Mouse (Mus musculus) spleen, postnatal 4 days (tissue): ENCODE measurements at regions not wholly inside any gene's neighbourhood (a gene's known extent, or its start where the extent isn't known, plus 50 kb on each side); places are given as distances from the start of the nearest gene placed in this dataset.

Experiments
- DNase-seq, 2 experiments: peaks; one replicate each; pipeline ENCODE4 v3.0.0; 2022; ENCODE audit warnings: low spot score in 2 of 2

DNA sequence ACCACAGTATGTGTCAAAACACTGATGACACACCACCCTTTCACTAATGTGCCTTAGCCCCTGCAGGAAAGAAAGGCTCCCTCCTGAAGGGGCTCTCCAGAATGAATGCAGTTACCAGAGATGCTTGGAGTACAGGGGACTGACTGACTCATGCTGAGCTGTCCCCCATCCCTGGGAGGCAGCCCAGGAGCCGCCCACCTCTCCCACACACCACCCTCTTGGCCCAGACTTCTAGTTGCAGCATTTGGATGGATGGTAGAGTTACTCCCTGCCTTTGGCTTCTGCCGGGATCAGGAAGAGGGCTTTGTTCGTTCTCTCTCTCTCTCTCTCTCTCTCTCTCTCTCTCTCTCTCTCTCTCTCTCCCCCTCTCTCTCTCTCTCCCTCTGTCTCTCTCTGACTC, 53.4 kb upstream of the Jun start:
- DNase-seq: no peak

DNA sequence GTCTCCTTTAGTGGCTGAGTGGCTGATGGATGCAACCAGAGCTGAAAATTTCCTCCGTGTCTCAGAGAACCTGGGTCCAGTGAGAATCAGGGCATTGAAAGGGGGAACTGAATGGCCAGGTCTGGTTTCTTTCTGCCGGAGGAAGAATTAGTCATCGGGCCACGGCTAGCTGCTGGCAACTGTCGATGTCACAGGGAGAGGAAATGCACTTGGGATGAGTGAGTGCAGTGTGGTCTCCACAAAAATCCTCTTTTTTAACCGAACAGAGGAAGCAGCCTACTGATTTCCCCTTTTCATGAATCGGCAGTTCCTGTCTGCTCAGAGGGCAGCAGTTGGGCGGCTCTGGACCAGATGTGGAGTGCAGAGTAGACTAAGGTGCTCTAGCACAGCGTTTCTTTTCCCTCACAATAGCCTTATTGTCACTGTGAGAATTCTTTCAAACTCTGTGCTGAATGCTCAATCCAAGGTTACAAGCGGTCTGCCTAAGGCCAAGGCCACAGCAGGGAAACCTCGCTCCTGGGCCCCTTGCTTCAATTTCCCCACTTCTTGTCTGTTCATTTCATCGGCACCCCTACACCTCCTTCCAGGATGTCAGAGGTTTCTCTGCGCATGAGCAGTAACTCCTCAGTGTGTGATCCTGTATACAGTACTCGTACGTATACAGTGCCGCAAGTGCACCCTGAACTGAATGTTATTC, 54.1 kb upstream of the Jun start:
- no peak for DNase-seq

DNA sequence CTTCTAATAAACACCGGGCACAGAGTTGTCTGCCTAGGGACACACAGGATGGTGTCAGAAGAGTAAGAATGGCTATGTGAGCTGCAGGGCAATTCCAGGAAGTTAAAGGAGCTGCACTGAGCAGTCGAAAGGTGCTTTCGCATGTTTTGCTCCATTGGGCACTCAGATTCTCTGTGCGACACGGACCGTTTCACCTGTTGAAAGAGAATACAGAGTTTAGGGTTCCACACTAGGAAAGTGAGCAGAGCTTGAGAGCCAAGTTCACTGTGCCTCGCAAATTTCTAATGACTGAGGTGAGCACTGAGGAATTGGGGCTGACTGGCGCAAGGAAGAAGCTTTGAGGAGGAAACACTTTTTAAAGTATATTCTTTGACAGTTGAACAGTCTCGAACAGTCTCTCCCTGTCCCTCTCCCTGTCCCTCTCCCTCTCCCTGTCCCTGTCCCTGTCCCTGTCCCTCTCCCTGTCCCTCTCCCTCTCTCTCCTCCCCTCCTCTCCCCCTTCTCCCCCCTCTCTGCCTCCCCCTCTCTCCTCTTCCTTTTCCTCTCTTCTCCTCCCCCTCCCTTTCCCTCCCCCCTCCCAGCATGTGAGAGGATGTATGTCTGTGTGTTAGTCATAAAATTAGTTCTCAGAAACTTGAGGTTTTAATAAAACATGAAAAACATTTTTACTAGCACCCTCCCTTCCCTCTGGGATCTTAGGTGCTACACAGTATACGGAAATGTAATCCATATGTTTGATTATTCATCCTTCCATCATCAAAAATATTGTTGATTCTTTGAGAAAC, 55.1 kb upstream of the Jun start:
- no peak for DNase-seq

GRCm38 (mm10) chr4:95108811-95109210, 56.8 kb upstream of the Jun start:
- no peak for DNase-seq

DNA sequence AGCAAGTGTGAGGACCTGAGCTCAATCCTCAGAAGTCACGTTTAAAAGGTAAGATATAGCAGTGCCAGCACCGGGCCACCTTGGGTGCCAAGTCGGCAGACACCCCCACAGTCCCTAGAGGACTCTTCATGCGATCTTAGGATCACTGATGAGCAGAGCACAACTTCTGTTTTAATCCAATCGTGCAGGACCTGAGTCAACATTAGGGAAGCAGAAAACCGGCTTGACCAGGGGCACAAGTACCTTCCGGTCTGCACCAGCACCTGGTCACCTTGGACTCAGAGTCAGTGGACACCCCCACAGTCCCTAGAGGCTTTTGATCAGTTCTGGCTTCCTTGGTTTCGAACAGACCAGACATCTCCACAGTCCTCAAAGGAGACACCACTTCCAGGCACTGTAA, 58.8 kb upstream of the Jun start:
- no peak for DNase-seq

GRCm38 (mm10) chr4:95117158-95117681, 65.2 kb upstream of the Jun start:
- no peak for DNase-seq

DNA sequence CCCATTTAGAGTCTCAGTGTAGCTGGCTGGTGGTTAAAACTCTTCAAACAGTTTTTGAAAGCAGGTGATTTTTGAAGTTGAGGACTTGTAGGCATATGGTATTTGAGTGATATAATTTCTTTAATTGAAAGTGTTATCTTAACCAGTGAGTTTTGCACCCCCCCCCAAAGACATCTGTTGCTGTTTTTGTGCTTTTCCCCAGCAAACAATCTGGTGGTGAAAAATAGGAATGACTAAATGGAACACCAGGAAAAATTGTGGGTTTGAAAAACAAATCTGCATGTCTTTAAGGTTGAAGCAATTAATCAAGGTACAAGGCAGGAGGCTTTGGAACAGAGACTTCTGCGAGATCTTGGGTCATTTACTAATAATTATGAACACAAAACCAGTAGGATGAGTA, 68.9 kb upstream of the Jun start:
- no peak for DNase-seq

DNA sequence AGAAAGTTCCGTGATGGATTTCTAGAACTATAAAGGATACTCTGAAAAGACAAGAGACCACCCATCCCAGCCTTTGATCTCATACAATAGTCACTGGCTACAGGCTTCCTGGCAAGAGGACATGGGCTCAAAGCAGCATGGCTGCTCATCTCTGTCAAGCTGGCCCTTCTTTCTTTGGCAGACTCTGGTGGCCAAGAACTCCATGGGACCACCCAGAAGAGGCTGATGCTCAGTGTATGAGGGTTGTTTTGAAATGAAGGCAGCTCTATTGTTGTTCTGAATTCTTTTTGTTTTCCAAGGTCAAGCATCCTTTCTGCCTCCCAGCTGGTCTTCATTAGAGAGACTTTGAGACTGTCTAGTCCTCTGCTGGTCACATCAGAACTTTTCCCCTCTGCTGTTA, 73.3 kb upstream of the Jun start:
- no peak for DNase-seq

GRCm38 (mm10) chr4:95127970-95128369, 75.9 kb upstream of the Jun start:
- DNase-seq: no peak

DNA sequence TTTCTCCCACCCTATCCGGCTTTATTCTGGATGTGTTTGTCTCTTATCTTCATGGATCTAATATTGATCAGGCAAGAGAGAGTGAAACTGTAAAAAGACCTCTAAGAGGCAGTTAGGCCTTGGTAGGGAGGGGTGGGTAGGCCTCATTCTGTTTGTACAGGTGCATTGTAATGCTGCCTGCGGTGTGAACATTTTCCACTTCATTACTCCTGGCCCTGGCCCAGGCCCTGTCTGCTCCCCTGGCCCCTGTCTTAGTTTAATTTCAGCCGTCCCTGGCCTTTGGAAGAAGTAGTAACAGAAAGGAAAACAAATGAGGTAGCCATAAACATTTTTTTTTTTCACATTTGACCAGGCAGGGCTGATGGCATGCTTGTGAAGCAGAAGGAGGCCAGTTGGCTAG, 81.8 kb upstream of the Jun start:
- DNase-seq: no peak

DNA sequence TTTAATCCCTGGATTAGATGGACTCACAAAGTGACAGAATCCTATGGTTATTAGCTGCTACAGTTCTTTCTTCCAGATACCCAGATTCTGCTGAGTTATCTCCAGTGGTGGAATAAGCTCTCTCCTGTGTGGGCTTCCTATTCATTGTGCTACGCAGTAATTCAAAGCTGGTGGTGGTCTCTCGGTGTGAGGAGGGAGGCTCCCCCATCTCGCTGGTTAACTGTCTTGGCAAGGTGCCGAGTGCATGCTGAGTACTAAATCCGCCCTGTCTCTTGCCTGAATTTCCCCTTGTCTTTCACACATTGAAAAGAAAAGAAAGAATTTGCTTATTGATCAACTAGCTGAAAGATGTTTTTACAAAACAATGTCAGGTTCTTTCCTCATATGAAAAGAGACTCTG, 82.6 kb upstream of the Jun start:
- no peak for DNase-seq

DNA sequence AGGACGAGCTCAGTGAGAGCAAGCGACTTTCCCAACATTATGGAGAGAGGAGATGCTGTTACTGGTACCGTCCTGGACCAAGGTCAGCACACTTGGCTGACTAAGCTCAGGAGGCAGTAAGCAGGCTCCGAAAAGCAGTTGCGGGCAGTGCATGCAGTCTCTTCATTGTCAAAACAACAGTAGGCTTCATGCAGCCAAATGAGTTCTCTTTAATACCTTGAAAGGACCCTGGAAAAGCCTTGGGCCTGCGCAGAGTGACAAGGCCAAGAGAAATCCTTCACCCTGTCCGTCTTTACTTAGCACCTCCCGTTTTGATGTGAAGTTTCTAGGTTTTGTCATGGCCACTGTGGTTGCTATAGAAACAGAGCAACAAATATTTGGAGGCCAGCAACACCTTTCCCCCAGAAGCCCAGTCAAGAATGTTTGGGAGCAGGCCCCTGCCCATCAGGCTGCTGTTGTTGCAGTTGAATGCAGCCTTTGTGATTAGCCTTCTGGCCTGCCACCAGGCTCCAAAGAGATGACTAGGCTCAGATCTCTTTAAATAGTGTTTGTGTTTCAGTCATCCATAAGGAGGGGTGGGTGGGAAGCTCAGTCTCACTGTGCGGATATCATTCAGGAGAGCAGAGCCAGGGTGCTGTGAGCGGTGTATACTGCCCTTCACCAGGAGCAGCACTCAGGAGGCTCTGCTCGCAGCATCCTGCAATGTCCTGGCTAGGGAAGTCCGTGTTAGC, 85.6 kb upstream of the Jun start:
- DNase-seq: no peak

GRCm38 (mm10) chr4:95138676-95139075, 86.7 kb upstream of the Jun start:
- no peak for DNase-seq

GRCm38 (mm10) chr4:95141253-95141652, 89.2 kb upstream of the Jun start:
- DNase-seq: no peak

GRCm38 (mm10) chr4:95143130-95143529, 91.1 kb upstream of the Jun start:
- DNase-seq: no peak

DNA sequence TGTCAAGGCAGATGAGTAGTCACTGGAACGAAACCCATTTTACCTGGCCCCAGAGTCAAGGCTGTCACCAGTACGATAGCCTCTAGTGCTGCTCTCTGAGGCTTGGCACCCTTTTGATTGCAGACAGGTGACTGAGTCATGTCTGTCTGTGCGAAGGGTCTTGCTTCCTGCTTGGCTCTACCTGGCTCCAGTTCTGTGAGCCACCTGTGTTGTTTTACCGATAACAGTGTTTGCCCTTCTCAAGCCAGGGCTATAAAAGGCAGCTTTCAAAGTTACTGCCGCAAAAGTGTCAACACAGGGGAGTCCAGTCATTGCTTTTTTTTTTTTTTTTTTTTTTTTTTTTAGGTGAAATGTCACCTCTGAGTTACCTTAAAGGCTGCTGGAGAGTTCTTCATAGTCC, 91.6 kb upstream of the Jun start:
- DNase-seq: no peak

DNA sequence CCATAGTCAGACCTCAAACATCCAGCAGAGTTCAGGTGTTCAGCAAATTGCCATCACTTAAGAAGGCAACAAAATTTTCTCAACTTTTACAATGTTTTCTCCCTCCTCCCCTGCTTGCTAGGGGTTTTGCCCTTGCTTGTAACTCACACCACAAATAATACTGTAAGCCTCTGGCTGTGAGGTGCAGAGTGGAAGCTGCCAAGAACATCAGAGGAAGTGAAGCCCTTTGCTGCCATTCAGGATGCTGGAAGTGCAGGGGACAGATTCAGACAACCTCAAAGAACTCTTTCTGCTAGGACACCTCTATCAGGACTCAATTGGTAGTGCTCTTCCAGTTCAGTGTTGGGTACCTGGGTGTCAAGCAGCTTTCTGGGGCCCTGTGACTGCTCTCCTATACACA, 92.4 kb upstream of the Jun start:
- DNase-seq: no peak

DNA sequence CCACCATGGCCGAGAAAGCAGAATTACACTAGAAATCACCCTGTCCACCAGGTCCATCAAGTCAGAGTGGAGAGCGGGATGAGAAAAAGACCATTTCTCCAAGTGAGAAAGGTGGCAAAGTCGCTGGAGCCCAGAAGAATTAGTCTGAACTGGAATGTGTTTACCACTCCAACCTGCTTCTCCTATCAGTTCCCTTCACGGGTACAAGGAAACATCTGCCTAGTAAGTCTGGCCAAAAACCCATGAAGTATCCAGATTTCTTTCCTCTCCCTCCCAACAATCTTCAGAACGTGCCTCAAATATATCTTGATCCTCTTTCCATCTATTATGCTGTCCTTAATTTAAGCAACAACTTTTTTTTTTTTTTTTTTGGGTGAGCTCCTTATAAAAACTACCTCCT, 94.2 kb upstream of the Jun start:
- no peak for DNase-seq

GRCm38 (mm10) chr4:95148665-95149064, 96.6 kb upstream of the Jun start:
- no peak for DNase-seq

DNA sequence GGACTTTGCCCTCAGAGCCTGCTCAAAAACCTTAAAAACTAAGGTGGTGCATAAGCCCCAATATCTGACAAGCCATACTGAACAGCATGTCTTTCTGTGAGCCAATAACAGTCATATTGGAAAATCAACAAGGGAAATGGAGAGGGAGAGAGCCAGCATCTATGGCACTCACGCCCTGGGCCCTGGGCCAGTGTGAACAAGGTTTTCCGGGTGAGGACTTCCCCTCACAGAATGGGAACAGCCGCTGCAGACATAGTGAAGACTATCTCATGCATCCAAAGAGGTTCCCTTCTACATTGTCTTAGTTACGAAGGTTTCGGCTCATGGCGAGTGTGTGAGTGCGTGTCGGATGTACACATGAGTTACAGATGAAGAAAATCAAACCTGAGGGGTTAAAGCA, 99.7 kb upstream of the Jun start:
- no peak for DNase-seq

DNA sequence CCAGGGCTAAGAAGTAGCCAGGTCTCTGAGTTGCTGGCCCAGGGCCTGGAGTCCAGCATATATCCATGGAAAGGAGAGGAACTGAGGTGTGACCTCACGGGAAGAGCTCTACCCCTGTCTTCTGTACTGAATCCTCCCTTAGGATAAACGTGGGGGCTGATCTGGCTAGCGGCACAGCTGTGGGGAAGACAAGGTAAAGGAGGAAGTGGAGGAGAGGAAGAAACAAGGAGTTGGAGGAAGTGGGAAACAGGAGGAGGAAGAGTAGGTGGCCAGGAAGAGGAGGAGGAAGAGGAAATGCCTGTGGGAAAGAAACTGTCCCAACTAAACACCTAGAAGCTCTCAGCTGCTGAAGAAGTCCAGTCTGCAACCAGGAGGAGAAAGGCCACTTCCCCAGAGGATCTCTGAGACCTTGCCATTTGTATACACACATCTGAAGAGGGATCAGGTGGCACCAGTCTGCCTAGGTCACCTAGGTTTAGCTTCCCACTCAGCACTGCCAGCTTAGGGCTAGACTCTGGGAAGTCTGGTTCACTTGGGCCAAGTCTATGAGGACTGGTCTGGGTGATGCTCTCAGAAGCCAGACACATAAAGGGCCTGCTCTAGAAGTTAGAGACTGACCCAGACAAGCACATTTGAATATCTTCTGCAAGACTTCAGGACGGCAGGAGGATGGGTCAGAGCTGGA, 100.6 kb upstream of the Jun start:
- DNase-seq: no peak

GRCm38 (mm10) chr4:95153737-95154287, 101.8 kb upstream of the Jun start:
- DNase-seq: no peak
